Mouse (Mus musculus): ENCODE data around the gene Ylpm1. TPM values are rescaled to one million over a fixed set of nuclear protein-coding genes. Genes with fewer than 3 reads are reported as not detected.

The Ylpm1 gene
- total and polyA plus RNA-seq, 2 experiments: 5.2 to 16.9 TPM

GRCm38 (mm10) chr12:84952351-84952750 is 43.8 kb upstream of the Ylpm1 start:
- Histone ChIP-seq H3K36me3 (ENCODE audit: control insufficient read depth, insufficient read depth, low read length) (peaks cover 10% of the 10 kb centered on the region), H3K27ac (replicated peaks; ENCODE audit: insufficient read depth, low read depth, low read length) (no peak overlapping the region)
- TF ChIP-seq POLR2A (IDR thresholded peaks at IDR 0.05; ENCODE audit: extremely low read depth, insufficient read depth, low read length) (no peak), CTCF (IDR thresholded peaks at IDR 0.05; ENCODE audit: low read depth, low read length) (no peak)

GRCm38 (mm10) chr12:84956317-84956716 is 39.8 kb upstream of the Ylpm1 start:
- Histone ChIP-seq H3K27me3 (ENCODE audit: control insufficient read depth, insufficient read depth, low read length) (no peaks in the 10 kb centered on the region), H3K9ac (ENCODE audit: low read depth, low read length) (no peak overlapping the region), H3K4me1 (ENCODE audit: control insufficient read depth, insufficient read depth, low read length) (peaks cover 2% of the 10 kb centered on the region; the same call in 1 of the 2 replicates), H3K36me3 (ENCODE audit: control insufficient read depth, insufficient read depth, low read length) (peaks cover under 1% of the 10 kb centered on the region; the same call in 1 of the 2 replicates), H3K79me2 (ENCODE audit: control insufficient read depth, insufficient read depth, low read length) (peaks cover 6% of the 10 kb centered on the region; the same call in 1 of the 2 replicates), H3K27ac (replicated peaks; ENCODE audit: insufficient read depth, low read depth, low read length) (no peak overlapping the region), H3K4me3 (ENCODE audit: insufficient read depth, low read depth, low read length) (no peak overlapping the region)
- TF ChIP-seq CTCF (IDR thresholded peaks at IDR 0.05; ENCODE audit: low read depth, low read length): no peak
- no peak for TF ChIP-seq POLR2A (IDR thresholded peaks at IDR 0.05; ENCODE audit: extremely low read depth, insufficient read depth, low read length)
- DNase-seq (ENCODE audit: extremely low read depth, low read depth, low spot score): no peak
- WGBS: 93% methylated on average over 3 of the region's 3 CpGs

More at GRCm38 (mm10) chr12:84952351-84952750, 43.8 kb upstream of the Ylpm1 start:
- Histone ChIP-seq H3K9ac (ENCODE audit: low read depth, low read length) (no peak overlapping the region), H3K79me2 (ENCODE audit: control insufficient read depth, insufficient read depth, low read length) (no peaks in the 10 kb centered on the region; the same call in 1 of the 2 replicates), H3K4me3 (ENCODE audit: insufficient read depth, low read depth, low read length) (no peak overlapping the region), H3K27me3 (ENCODE audit: control insufficient read depth, insufficient read depth, low read length) (no peaks in the 10 kb centered on the region), H3K4me1 (ENCODE audit: control insufficient read depth, insufficient read depth, low read length) (peaks cover 18% of the 10 kb centered on the region)
- DNase-seq (ENCODE audit: extremely low read depth, low read depth, low spot score): peak; percentile 86
- WGBS: 21% methylated on average over 1 of the region's 1 CpGs

GRCm38 (mm10) chr12:84958794-84959356 is 37.2 kb upstream of the Ylpm1 start:
- 61% methylated on average over 1 of the region's 1 CpGs for WGBS
- H3K79me2 ChIP-seq (ENCODE audit: control insufficient read depth, insufficient read depth, low read length): peaks cover 9% of the 10 kb centered on the region; the same call in 1 of the 2 replicates
- H3K4me3 ChIP-seq (ENCODE audit: insufficient read depth, low read depth, low read length): no peak overlapping the region
- TF ChIP-seq POLR2A (IDR thresholded peaks at IDR 0.05; ENCODE audit: extremely low read depth, insufficient read depth, low read length): no peak
- TF ChIP-seq CTCF (IDR thresholded peaks at IDR 0.05; ENCODE audit: low read depth, low read length): no peak
- H3K27ac ChIP-seq (replicated peaks; ENCODE audit: insufficient read depth, low read depth, low read length): no peak overlapping the region
- no peak for DNase-seq (ENCODE audit: extremely low read depth, low read depth, low spot score)
- H3K9ac ChIP-seq (ENCODE audit: low read depth, low read length): no peak overlapping the region
- no peaks in the 10 kb centered on the region for H3K4me1 ChIP-seq (ENCODE audit: control insufficient read depth, insufficient read depth, low read length)
- no peaks in the 10 kb centered on the region for H3K27me3 ChIP-seq (ENCODE audit: control insufficient read depth, insufficient read depth, low read length)
- H3K36me3 ChIP-seq (ENCODE audit: control insufficient read depth, insufficient read depth, low read length): peaks cover 5% of the 10 kb centered on the region; the same call in 1 of the 2 replicates

- H3K4me1 ChIP-seq (ENCODE audit: control insufficient read depth, insufficient read depth, low read length): no peaks in the 10 kb centered on the region
- peaks cover 11% of the 10 kb centered on the region for H3K36me3 ChIP-seq (ENCODE audit: control insufficient read depth, insufficient read depth, low read length)
- no peak overlapping the region for H3K9ac ChIP-seq (ENCODE audit: low read depth, low read length)
- no peak for TF ChIP-seq CTCF (IDR thresholded peaks at IDR 0.05; ENCODE audit: low read depth, low read length)
- no peak for TF ChIP-seq POLR2A (IDR thresholded peaks at IDR 0.05; ENCODE audit: extremely low read depth, insufficient read depth, low read length)
- H3K79me2 ChIP-seq (ENCODE audit: control insufficient read depth, insufficient read depth, low read length): peaks cover 17% of the 10 kb centered on the region; the same call in 1 of the 2 replicates
- H3K4me3 ChIP-seq (ENCODE audit: insufficient read depth, low read depth, low read length): no peak overlapping the region
- no peak for DNase-seq (ENCODE audit: extremely low read depth, low read depth, low spot score)
- WGBS: 87% methylated on average over 7 of the region's 7 CpGs
- H3K27me3 ChIP-seq (ENCODE audit: control insufficient read depth, insufficient read depth, low read length): no peaks in the 10 kb centered on the region
- H3K27ac ChIP-seq (replicated peaks; ENCODE audit: insufficient read depth, low read depth, low read length): no peak overlapping the region
Measured at GRCm38 (mm10) chr12:84962606-84963005, 33.5 kb upstream of the Ylpm1 start.

- H3K4me1 ChIP-seq (ENCODE audit: control insufficient read depth, insufficient read depth, low read length): peaks cover 3% of the 10 kb centered on the region
- H3K27ac ChIP-seq (replicated peaks; ENCODE audit: insufficient read depth, low read depth, low read length): peak overlapping the region; percentile 72
- WGBS: 33% methylated on average over 16 of the region's 16 CpGs
- peak overlapping the region; percentile 93 for H3K4me3 ChIP-seq (ENCODE audit: insufficient read depth, low read depth, low read length)
- peak; percentile 80 for DNase-seq (ENCODE audit: extremely low read depth, low read depth, low spot score)
- peaks cover 15% of the 10 kb centered on the region for H3K36me3 ChIP-seq (ENCODE audit: control insufficient read depth, insufficient read depth, low read length)
- peaks cover 18% of the 10 kb centered on the region; the same call in 1 of the 2 replicates for H3K79me2 ChIP-seq (ENCODE audit: control insufficient read depth, insufficient read depth, low read length)
- no peak for TF ChIP-seq POLR2A (IDR thresholded peaks at IDR 0.05; ENCODE audit: extremely low read depth, insufficient read depth, low read length)
- no peak for TF ChIP-seq CTCF (IDR thresholded peaks at IDR 0.05; ENCODE audit: low read depth, low read length)
- no peaks in the 10 kb centered on the region for H3K27me3 ChIP-seq (ENCODE audit: control insufficient read depth, insufficient read depth, low read length)
- peak overlapping the region; percentile 86 for H3K9ac ChIP-seq (ENCODE audit: low read depth, low read length)
Measured at GRCm38 (mm10) chr12:84968831-84969655, 27.1 kb upstream of the Ylpm1 start.
